Comparison of ENCODE assay signal across 8 mouse cellular contexts in genomic region chr7:19227883-19228792, GRCm38 (mm10). TPM values are rescaled to one million over a fixed set of nuclear protein-coding genes. Genes with fewer than 3 reads are reported as not detected.
A peak's percentile ranks its signal among the peaks of the same experiment; 100 is the strongest.
DNase-seq lines count a peak whose midpoint lies in the region; ATAC-seq lines count a peak whose summit lies in the region.

Opa3 (plus strand) TSS chr7:19228334.

- H3K27me3 ChIP-seq in hindbrain, embryonic 14.5 days (ENCODE audit: control insufficient read depth, insufficient read depth, low read length), result no peaks in the 10 kb centered on the region

- no peaks in the 10 kb centered on the region for H3K9me3 ChIP-seq in hindbrain, embryonic 14.5 days (ENCODE audit: control insufficient read depth, low read length)

- ATAC-seq in hindbrain, embryonic 14.5 days (ENCODE audit: low FRiP score), result peak; percentile 94

- peaks cover 18% of the 10 kb centered on the region for H3K4me1 ChIP-seq in hindbrain, embryonic 14.5 days (replicated peaks; ENCODE audit: control insufficient read depth, insufficient read depth, low read length)

- H3K36me3 ChIP-seq in hindbrain, embryonic 14.5 days (replicated peaks; ENCODE audit: control insufficient read depth, insufficient read depth), result no peaks in the 10 kb centered on the region; the same call in 1 of the 2 replicates

- peak within 1 kb of the TSS; percentile 94 for H3K4me2 ChIP-seq in hindbrain, embryonic 14.5 days (replicated peaks)

- peak within 1 kb of the TSS; percentile 55 for H3K4me3 ChIP-seq in hindbrain, embryonic 14.5 days (replicated peaks; ENCODE audit: low read length)

- DNase-seq in R1 (ENCODE audit: low read depth, low spot score), result peak; percentile 100
- peak; percentile 99 for DNase-seq in cerebellum, postnatal 25 days
- peak; percentile 99 for DNase-seq in frontal cortex, postnatal 25 days (ENCODE audit: low spot score in 2 of 2)
- peak; percentile 100 for DNase-seq in hindbrain, embryonic 14.5 days (ENCODE audit: low spot score)
- DNase-seq in layer of hippocampus, postnatal 36 days, result peak; percentile 99
- peak; percentile 100 for DNase-seq in lung, postnatal 36 days
- peak; percentile 100 for DNase-seq in retina, postnatal 1 day
- DNase-seq in urinary bladder, adult 18-20 months (ENCODE audit: low spot score in 2 of 2), result peak; percentile 97 to 99

- H3K27ac ChIP-seq in hindbrain, embryonic 14.5 days, result peak within 1 kb of the TSS; percentile 100

- peak within 1 kb of the TSS; percentile 79 for H3K9ac ChIP-seq in hindbrain, embryonic 14.5 days

- WGBS in hindbrain, embryonic 14.5 days, result under 1% methylated on average over 91 of the region's 91 CpGs

RNA-seq across cellular contexts. Expression of gene Opa3, which starts in this region (rescaled TPM):
- 34.1 and 36.6 TPM in 2 replicates for polyA plus RNA-seq in hindbrain, embryonic 14.5 days (2014; fragmentation: Nextera tagmentation; extraction: Ambion mirVana)
- 10 to 100 TPM; 40.5 to 40.8 TPM for total RNA-seq in layer of hippocampus, postnatal 36 days (2021)

Comparison
In these comparisons a context has a peak if more than half of its experiments do, and no peak if none do; other contexts are left out.
1. Peak in every context shown above with its lines: DNase-seq, ATAC-seq, H3K4me3 ChIP-seq and H3K27ac ChIP-seq.